Mouse (Mus musculus): Measurements from ENCODE around the gene Cotl1. TPM values are rescaled to one million over a fixed set of nuclear protein-coding genes. Genes with fewer than 3 reads are reported as not detected.

The Cotl1 gene
- polyA plus RNA-seq, 1 experiment from 2014 or later = 53.2 TPM

DNA sequence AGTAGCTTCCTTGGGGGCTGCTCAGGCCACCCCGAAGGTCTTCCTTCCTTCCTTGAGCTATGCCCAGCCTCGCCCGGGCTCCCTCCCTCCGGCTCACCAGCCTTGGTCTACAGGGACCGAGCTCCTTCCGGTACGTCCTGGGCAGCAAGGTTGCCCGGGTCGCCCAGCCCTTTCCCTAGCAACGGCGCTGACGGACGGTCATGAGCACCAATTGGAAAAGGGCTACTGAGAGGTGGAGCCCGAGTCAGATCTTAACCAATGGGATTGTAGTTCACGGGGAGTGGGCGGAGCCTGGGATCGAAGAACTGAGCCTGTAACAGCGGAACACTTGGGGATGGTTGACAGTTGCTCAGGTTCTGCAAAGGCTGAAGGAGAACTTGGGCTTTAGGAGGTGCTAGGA lies 62.1 kb downstream of the Cotl1 start, which contains the start of gene Tldc1:
TSS of gene Tldc1 (minus strand) at position 154 of the 400 bp plus-strand sequence.
- Histone ChIP-seq H3K27me3 (ENCODE audit: low read depth, poor library complexity, severe bottlenecking) (0 out of 2 replicates have a peak, but pooled peaks cover 5% of the 10 kb centered on the region), H3K4me3 (peak within 1 kb of the TSS; percentile 64), H3K4me1 (peaks cover 29% of the 10 kb centered on the region), H3K27ac (peak within 1 kb of the TSS; percentile 90), H3K9me3 (replicated peaks) (no peaks in the 10 kb centered on the region), H3K36me3 (no peaks in the 10 kb centered on the region)
- peak; percentile 99 for DNase-seq (ENCODE audit: low spot score)
- WGBS = under 1% methylated on average over 18 of the region's 18 CpGs

DNA sequence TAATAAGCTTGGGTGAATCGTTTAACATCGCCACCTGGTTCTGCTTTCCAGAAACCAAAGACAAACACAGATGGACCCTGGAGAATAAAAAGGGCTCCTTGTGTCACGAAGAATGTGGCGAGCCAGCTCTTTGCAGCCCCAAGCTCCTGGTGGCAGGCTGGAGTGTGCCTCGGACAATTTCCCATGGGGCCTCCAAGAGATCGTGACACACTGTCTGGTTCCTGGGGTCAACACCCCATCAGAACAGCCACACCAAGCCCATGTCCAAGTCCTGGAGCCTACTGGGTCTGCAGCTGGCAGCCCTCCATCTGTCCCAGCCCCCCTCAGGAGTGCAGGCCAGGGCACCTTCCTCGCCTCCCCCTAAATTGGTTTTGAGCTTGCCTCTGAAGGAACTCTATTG lies 62.6 kb downstream of the Cotl1 start:
- 33% methylated on average over 7 of the region's 7 CpGs for WGBS
- Histone ChIP-seq H3K27me3 (ENCODE audit: low read depth, poor library complexity, severe bottlenecking) (0 out of 2 replicates have a peak, but pooled peaks cover 5% of the 10 kb centered on the region), H3K4me3 (peak overlapping the region; percentile 64), H3K9me3 (replicated peaks) (no peaks in the 10 kb centered on the region), H3K36me3 (no peaks in the 10 kb centered on the region), H3K4me1 (peaks cover 29% of the 10 kb centered on the region), H3K27ac (peak overlapping the region; percentile 90)
- no peak for DNase-seq (ENCODE audit: low spot score)

DNA sequence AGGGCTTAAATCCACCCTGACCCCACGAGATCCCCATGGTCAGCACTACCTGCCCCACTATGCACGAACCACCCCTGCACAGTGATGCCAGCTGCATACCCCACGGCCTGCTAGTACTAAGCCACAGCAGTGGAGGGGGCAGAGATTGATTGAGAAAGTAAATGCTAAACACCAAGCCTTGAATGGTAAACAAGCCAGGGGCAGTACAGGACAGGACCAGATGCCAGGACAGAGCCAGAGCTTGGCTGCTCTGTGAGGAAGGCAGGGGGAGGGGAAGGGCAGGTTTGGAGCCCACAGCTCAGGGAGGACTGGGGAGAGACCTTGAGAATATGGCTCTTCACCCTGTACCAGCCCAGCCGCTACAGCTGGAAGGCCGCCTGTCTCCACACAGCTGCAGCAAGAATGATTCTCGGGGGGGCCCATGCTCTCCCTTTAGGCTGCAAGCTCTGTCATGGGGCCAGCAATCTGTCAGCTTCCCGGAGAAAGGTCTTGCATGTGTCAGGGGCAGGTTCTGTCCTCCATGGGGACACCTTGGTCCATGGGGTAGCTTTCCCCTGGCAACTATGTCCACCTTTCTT lies 63.6 kb downstream of the Cotl1 start:
- Histone ChIP-seq H3K4me3 (no peak overlapping the region), H3K36me3 (no peaks in the 10 kb centered on the region), H3K27ac (peak overlapping the region; percentile 37), H3K27me3 (ENCODE audit: low read depth, poor library complexity, severe bottlenecking) (0 out of 2 replicates have a peak, but pooled peaks cover 5% of the 10 kb centered on the region), H3K4me1 (peaks cover 29% of the 10 kb centered on the region), H3K9me3 (replicated peaks) (no peaks in the 10 kb centered on the region)
- 86% methylated on average over 7 of the region's 7 CpGs for WGBS
- no peak for DNase-seq (ENCODE audit: low spot score)

- no peak overlapping the region for H3K4me3 ChIP-seq
- no peak overlapping the region for H3K27ac ChIP-seq
- H3K4me1 ChIP-seq = 0 out of 2 replicates have a peak, but pooled peaks cover 7% of the 10 kb centered on the region
- no peaks in the 10 kb centered on the region for H3K27me3 ChIP-seq (ENCODE audit: low read depth, poor library complexity, severe bottlenecking)
- WGBS = 79% methylated on average over 22 of the region's 22 CpGs
- DNase-seq (ENCODE audit: low spot score) = no peak
- peaks cover 26% of the 10 kb centered on the region for H3K36me3 ChIP-seq
- H3K9me3 ChIP-seq (replicated peaks) = no peaks in the 10 kb centered on the region
Observed at GRCm38 (mm10) chr8:119765761-119766444, 74.4 kb downstream of the Cotl1 start.

GRCm38 (mm10) chr8:119765311-119765710 lies 75.0 kb downstream of the Cotl1 start:
- DNase-seq (ENCODE audit: low spot score) = no peak
- H3K4me1 ChIP-seq = 0 out of 2 replicates have a peak, but pooled peaks cover 7% of the 10 kb centered on the region
- no peak overlapping the region for H3K4me3 ChIP-seq
- H3K27ac ChIP-seq = no peak overlapping the region
- 85% methylated on average over 10 of the region's 10 CpGs for WGBS
- H3K36me3 ChIP-seq = peaks cover 26% of the 10 kb centered on the region
- H3K27me3 ChIP-seq (ENCODE audit: low read depth, poor library complexity, severe bottlenecking) = no peaks in the 10 kb centered on the region
- H3K9me3 ChIP-seq (replicated peaks) = no peaks in the 10 kb centered on the region

DNA sequence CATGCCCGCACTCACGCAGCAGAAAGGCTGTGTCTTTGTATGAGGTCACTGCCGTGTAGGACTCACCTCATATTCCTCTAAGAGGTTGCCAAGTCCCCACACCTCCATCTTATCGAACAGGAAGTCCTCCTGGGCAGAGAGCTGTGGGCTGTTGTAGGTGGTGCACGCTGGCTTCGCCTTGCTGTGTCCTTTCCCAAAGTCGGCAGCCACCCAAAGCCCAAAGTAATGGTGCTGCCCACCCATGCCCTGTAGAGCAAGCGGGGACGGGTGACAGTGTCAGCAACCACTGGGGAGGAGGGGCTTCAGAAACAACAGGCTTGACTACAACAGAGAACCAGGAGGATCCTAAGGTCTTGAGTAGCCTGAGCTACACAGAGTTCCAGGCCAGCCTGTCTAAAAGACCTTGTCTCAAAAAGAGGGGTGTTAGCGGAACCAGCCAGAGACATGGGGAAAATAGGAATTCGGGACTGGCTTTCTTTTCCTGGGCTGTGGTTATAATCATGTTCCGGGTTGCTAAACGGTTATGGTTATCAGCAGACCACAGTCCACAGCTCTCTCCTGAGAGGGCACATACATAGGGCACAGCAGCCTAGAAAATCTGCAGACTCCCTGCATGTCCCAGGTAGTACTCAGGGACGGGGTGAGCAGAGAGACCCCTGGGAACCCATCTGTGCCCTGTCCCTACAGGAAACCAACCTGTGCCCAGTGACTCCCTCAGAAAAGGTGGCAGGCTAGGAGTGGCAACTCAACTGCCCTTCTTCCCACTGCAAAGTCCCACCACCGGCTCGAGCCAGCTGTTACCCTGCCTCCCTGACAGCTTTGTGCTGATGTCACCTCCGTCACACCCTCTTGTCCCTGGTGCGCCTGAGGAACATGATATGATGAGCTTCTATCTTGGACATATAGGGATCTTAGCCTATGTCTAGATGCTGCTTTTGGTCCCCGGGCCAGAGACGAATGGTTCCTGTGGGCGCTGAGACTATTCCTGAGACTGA lies 77.8 kb downstream of the Cotl1 start:
- no peak for DNase-seq (ENCODE audit: low spot score)
- 89% methylated on average over 21 of the region's 21 CpGs for WGBS
- no peak overlapping the region for H3K27ac ChIP-seq
- H3K27me3 ChIP-seq (ENCODE audit: low read depth, poor library complexity, severe bottlenecking) = peaks cover 4% of the 10 kb centered on the region; the same call in 1 of the 2 replicates
- H3K4me3 ChIP-seq = no peak overlapping the region
- H3K36me3 ChIP-seq = peaks cover 18% of the 10 kb centered on the region
- H3K9me3 ChIP-seq (replicated peaks) = no peaks in the 10 kb centered on the region
- peaks cover 10% of the 10 kb centered on the region; the same call in 1 of the 2 replicates for H3K4me1 ChIP-seq

DNA sequence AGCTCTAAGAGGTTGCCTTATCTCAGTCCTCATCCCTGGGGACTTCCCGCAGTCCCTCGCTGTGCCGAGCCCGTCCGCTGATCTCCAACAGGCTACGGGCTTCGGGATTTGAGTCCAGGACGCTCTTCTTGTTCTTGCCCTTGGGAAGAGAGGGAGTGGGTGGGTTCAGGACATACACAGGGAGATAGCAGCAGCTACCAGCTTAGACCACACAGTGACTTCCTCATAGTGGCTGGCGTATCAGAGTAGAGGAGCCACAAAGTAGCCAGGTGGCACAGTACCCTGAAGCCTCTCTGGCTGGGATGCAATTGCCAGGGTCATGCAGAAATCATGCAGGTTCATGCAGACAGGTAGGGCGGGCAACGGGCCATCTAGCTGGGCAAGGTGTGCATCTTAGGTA lies 78.7 kb downstream of the Cotl1 start:
- peaks cover 13% of the 10 kb centered on the region for H3K4me1 ChIP-seq
- DNase-seq (ENCODE audit: low spot score) = no peak
- H3K4me3 ChIP-seq = no peak overlapping the region
- H3K27me3 ChIP-seq (ENCODE audit: low read depth, poor library complexity, severe bottlenecking) = peaks cover 4% of the 10 kb centered on the region; the same call in 1 of the 2 replicates
- H3K9me3 ChIP-seq (replicated peaks) = no peaks in the 10 kb centered on the region
- no peak overlapping the region for H3K27ac ChIP-seq
- 95% methylated on average over 11 of the region's 11 CpGs for WGBS
- H3K36me3 ChIP-seq = peaks cover 14% of the 10 kb centered on the region

Other genes starting within 250 kb of the Cotl1 start
- 15.8 and 16.0 TPM in 2 replicates for gene Taf1c, start 235.3 kb downstream of the Cotl1 start, polyA plus RNA-seq (2016; fragmentation: Nextera tagmentation; extraction: Ambion mirVana)
- gene Adad2, start 227.8 kb downstream of the Cotl1 start, polyA plus RNA-seq (2016; fragmentation: Nextera tagmentation; extraction: Ambion mirVana) = not detected in 2 replicates
- gene Kcng4, start 204.9 kb downstream of the Cotl1 start, polyA plus RNA-seq (2016; fragmentation: Nextera tagmentation; extraction: Ambion mirVana) = 0.04 TPM in 1 of 2 replicates, not detected in the other
- 0.10 TPM in 1 of 2 replicates, not detected in the other for gene Wfdc1, start 174.2 kb downstream of the Cotl1 start, polyA plus RNA-seq (2016; fragmentation: Nextera tagmentation; extraction: Ambion mirVana)
- gene Atp2c2, start 140.5 kb downstream of the Cotl1 start, polyA plus RNA-seq (2016; fragmentation: Nextera tagmentation; extraction: Ambion mirVana) = 2.3 and 2.5 TPM in 2 replicates
- 13.1 and 14.6 TPM in 2 replicates for gene Tldc1, start 62.1 kb downstream of the Cotl1 start, polyA plus RNA-seq (2016; fragmentation: Nextera tagmentation; extraction: Ambion mirVana)
- 7.2 and 7.9 TPM in 2 replicates for gene Klhl36, start 21.7 kb upstream of the Cotl1 start, polyA plus RNA-seq (2016; fragmentation: Nextera tagmentation; extraction: Ambion mirVana)
- 226 and 235 TPM in 2 replicates for gene Usp10, start 69.8 kb upstream of the Cotl1 start, polyA plus RNA-seq (2016; fragmentation: Nextera tagmentation; extraction: Ambion mirVana)
- 2.3 and 2.5 TPM in 2 replicates for gene Gm20388, start 70.3 kb upstream of the Cotl1 start, polyA plus RNA-seq (2016; fragmentation: Nextera tagmentation; extraction: Ambion mirVana)
- gene Crispld2, start 151.9 kb upstream of the Cotl1 start, polyA plus RNA-seq (2016; fragmentation: Nextera tagmentation; extraction: Ambion mirVana) = 5.0 and 6.1 TPM in 2 replicates

All from limb, embryonic 10.5 days (tissue).